Mouse (Mus musculus) embryonic fibroblast, embryonic 13.5 days (primary cell): ENCODE measurements around the gene Far1.

Source experiments
- CTCF ChIP-seq: IDR thresholded peaks from 2 replicates; pipeline ENCODE4 v1.5.1; 2011; ENCODE audit warnings: mild to moderate bottlenecking, control low read depth, low read length, moderate library complexity, borderline replicate concordance; ENCODE audit not compliant: insufficient read depth
- POLR2A ChIP-seq: IDR thresholded peaks from 2 replicates; pipeline ENCODE4 v1.6.1; 2011; ENCODE audit warnings: low read depth, mild to moderate bottlenecking, control low read depth, low read length, moderate library complexity

DNA sequence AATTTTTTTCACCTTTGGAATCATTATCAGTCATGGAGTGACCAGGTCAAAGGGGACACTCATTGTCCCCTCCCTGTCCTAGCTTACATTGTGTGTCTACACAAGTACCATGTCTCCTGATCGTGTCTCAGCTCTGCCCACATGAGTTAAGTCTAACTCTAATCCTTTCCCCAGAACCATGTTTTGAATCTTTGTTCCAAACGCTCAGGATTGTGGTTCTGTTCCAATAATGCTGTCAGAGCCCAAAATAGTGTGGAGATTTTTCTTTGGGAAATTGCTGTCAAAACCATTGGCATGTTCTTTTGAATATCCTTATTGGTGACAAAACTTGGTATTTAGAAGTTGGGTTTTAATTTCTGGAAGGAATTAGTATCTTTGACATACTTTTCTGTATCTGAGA lies 105.5 kb downstream of the Far1 start:
- TF ChIP-seq CTCF (no peak), POLR2A (no peak)
